Mouse (Mus musculus) neural tube, embryonic 11.5 days (tissue): ENCODE measurements around the gene Cdc26. TPM values are rescaled to one million over a fixed set of nuclear protein-coding genes. Genes with fewer than 3 reads are reported as not detected.

Experiments
- ATAC-seq: fragments of 200-750 bp; cut with Nextera tagmentation; 2 replicates; pipeline ENCODE4 v1.8.0; 2017; ENCODE audit warnings: moderate number of reproducible peaks, mild to moderate bottlenecking, moderate TSS enrichment, moderate library complexity; ENCODE audit not compliant: insufficient read depth, low FRiP score, low TSS enrichment
- DNase-seq: peaks from one replicate; pipeline ENCODE4 v3.0.0-alpha.2; 2015; ENCODE audit warnings: low spot score
- H3K27ac ChIP-seq: fragments of 300-500 bp; sonication (generic); 2 replicates; pipeline ENCODE4 v1.5.1; 2014; ENCODE audit warnings: low read depth, mild to moderate bottlenecking, low read length
- H3K27me3 ChIP-seq: fragments of 300-500 bp; sonication (generic); 2 replicates; pipeline ENCODE4 v1.6.1; 2014; ENCODE audit warnings: mild to moderate bottlenecking, low read length, mixed read lengths; ENCODE audit not compliant: control insufficient read depth, insufficient read depth
- H3K36me3 ChIP-seq: fragments of 300-500 bp; sonication (generic); 2 replicates; pipeline ENCODE4 v1.6.1; 2014; ENCODE audit warnings: mild to moderate bottlenecking, low read length, moderate library complexity, mixed read lengths; ENCODE audit not compliant: control insufficient read depth, insufficient read depth
- H3K4me1 ChIP-seq: fragments of 300-500 bp; sonication (generic); 2 replicates; pipeline ENCODE4 v1.6.1; 2014; ENCODE audit warnings: low read length, mixed read lengths; ENCODE audit not compliant: control insufficient read depth, insufficient read depth
- H3K4me2 ChIP-seq: fragments of 300-500 bp; sonication (generic); 2 replicates; pipeline ENCODE4 v1.6.1; 2014; ENCODE audit warnings: low read depth, mild to moderate bottlenecking, moderate library complexity
- H3K4me3 ChIP-seq: fragments of 300-500 bp; sonication (generic); 2 replicates; pipeline ENCODE4 v1.5.1; 2014; ENCODE audit warnings: low read depth, low read length
- H3K9ac ChIP-seq: fragments of 300-500 bp; sonication (generic); 2 replicates; pipeline ENCODE4 v1.6.1; 2014; ENCODE audit warnings: mild to moderate bottlenecking, low read length
- H3K9me3 ChIP-seq: fragments of 300-500 bp; sonication (generic); 2 replicates; pipeline ENCODE4 v1.6.1; 2016; ENCODE audit warnings: low read length; ENCODE audit not compliant: control insufficient read depth
- WGBS: fragments of 180-500 bp; shearing (Covaris S2); extraction: QIAGEN DNeasy Blood & Tissue Kit; methylation state at CpG from one replicate; pipeline ENCODE4 v1.1.7; 2014; 5-methylcytosine and 5-hydroxymethylcytosine counted together
- polyA plus RNA-seq: library from polyadenylated mRNA; unstranded; fragments of >200 nt; fragmentation: Nextera tagmentation; extraction: Ambion mirVana; gene quantifications from 2 replicates; pipeline ENCODE4 v1.2.1, GENCODE M21; 2014

Cdc26 gene
- polyA plus RNA-seq, 1 experiment from 2014 or later, result 161 TPM

GRCm38 (mm10) chr4:62362437-62362836 lies 46.0 kb downstream of the Cdc26 start:
- 100% methylated on average over 2 of the region's 2 CpGs for WGBS
- H3K4me1 ChIP-seq, result peaks cover 7% of the 10 kb centered on the region; the same call in 1 of the 2 replicates

GRCm38 (mm10) chr4:62361997-62362396 lies 46.4 kb downstream of the Cdc26 start:
- Histone ChIP-seq H3K36me3 (no peaks in the 10 kb centered on the region), H3K4me1 (peaks cover 7% of the 10 kb centered on the region; the same call in 1 of the 2 replicates), H3K4me3 (no peak overlapping the region), H3K27me3 (no peaks in the 10 kb centered on the region), H3K27ac (no peak overlapping the region), H3K9ac (peak overlapping the region; percentile 24; the same call in 1 of the 2 replicates), H3K4me2 (peak overlapping the region; percentile 60), H3K9me3 (no peaks in the 10 kb centered on the region)
- ATAC-seq, result no peak
- DNase-seq, result no peak
- WGBS, result 94% methylated on average over 1 of the region's 1 CpGs

More at GRCm38 (mm10) chr4:62362437-62362836, 46.0 kb downstream of the Cdc26 start:
- no peak overlapping the region for H3K4me3 ChIP-seq
- no peak for ATAC-seq
- H3K9ac ChIP-seq, result no peak overlapping the region
- no peak overlapping the region for H3K27ac ChIP-seq
- no peak for DNase-seq
- H3K9me3 ChIP-seq, result no peaks in the 10 kb centered on the region
- no peak overlapping the region for H3K4me2 ChIP-seq
- no peaks in the 10 kb centered on the region for H3K36me3 ChIP-seq
- no peaks in the 10 kb centered on the region for H3K27me3 ChIP-seq

DNA sequence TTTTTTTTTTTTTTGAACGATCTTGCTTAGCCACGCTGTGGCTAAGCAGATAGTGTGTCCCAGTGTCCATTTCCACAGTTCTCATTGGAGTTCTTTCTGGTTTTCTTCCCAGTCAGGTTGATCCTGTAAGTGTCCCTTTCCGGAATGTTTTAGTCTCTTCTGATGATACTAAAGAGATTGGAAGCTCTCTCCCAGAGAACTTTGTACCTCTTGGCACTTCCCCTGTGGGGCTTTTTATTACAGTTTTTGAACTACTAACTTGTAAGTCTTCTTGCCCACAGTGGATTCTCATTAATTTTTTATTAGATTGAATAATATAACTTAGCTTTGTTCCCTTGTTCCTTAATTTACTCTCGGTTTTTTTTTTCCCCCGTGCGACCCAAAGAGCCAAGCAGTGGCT lies 46.9 kb downstream of the Cdc26 start:
- 57% methylated on average over 6 of the region's 6 CpGs for WGBS
- Histone ChIP-seq H3K36me3 (no peaks in the 10 kb centered on the region), H3K27me3 (no peaks in the 10 kb centered on the region), H3K4me2 (peak overlapping the region; percentile 60), H3K4me1 (peaks cover 7% of the 10 kb centered on the region; the same call in 1 of the 2 replicates), H3K4me3 (peak overlapping the region; percentile 75), H3K27ac (no peak overlapping the region), H3K9me3 (no peaks in the 10 kb centered on the region), H3K9ac (peak overlapping the region; percentile 59)
- ATAC-seq, result no peak
- DNase-seq, result no peak

DNA sequence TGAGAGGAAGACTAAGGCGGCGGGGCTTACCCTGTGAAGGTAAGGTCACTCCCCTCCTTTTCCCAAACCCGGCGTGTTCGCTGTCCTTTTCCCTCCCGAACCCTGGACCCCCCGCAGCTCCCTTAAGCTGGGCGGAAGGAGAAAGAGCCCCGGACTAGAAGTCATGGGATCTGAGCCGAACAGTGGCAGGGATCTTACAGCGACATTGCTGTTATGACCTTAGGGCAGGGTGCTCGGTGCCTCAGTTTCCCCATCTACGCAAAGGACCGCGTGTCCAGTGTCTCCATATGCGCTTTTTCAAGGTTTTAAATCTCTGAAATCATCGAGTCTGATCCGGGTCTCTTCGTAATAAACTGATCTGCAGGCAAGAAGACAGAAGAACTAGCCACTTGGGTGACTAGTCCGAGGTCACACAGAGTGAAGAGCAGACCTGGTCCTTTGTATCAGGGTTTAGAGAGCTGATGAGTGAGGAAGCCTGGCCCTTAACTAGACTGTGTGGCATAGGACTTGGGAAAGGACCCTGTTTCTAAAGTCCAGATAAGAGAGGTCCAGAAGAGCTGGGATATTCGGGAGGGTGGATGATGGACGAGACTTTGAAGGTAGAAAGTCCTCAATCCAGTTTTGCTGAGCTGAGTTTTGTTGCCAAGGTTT lies 47.5 kb downstream of the Cdc26 start:
- ATAC-seq (peak; percentile 3), DNase-seq (no peak)
- Histone ChIP-seq H3K9ac (peak overlapping the region; percentile 59), H3K4me1 (peaks cover 7% of the 10 kb centered on the region; the same call in 1 of the 2 replicates), H3K36me3 (no peaks in the 10 kb centered on the region), H3K4me3 (peak overlapping the region; percentile 75), H3K27ac (no peak overlapping the region), H3K27me3 (no peaks in the 10 kb centered on the region), H3K9me3 (no peaks in the 10 kb centered on the region), H3K4me2 (peak overlapping the region; percentile 60)
- WGBS, result under 1% methylated on average over 19 of the region's 22 CpGs

DNA sequence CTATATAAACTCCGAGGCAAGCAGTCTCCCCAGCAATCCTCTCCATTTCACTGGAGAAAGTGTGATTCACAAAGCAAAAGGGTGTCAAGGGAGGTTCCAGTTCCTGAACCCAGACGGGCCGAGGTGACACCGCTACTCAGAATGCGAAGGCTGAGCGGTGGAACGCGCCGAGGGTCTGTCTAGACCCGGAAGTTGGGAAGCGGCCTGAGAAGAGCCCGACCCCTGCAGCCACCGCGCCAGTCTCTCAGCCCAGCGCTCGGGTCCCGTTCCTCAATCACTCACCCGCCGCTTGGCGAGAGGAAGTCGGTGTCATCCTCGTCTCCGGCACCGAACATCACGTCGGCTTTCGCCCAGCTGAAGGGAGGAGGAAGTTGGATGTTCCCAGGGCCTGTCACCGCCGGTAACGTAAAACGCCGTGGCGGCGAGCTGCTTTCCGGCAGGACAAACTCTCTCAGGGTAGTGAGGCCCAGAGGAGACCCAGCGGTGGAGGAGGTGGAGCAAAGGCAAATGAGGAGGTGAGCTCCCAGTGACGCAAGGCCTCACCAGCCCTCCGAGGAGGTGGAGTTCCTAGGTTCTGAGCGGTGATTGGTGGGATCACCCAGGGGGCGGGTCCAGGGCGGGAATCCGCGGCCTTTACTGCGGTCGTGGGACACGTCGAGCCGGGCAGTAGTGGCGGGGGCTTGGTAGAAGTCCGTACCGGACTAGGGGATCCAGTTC lies 48.2 kb downstream of the Cdc26 start, which contains the start of the genes Fkbp15 and Slc31a1:
Gene Fkbp15 (minus strand): TSS at position 461 of the 717 bp plus-strand sequence.
Gene Slc31a1 (plus strand): TSS at position 640 of the 717 bp plus-strand sequence.
- Histone ChIP-seq H3K9me3 (no peaks in the 10 kb centered on the region), H3K9ac (peak within 1 kb of the TSS; percentile 59), H3K4me3 (peak within 1 kb of the TSS; percentile 75), H3K4me2 (peak within 1 kb of the TSS; percentile 67), H3K4me1 (peaks cover 7% of the 10 kb centered on the region; the same call in 1 of the 2 replicates), H3K36me3 (no peaks in the 10 kb centered on the region), H3K27ac (0 out of 2 replicates have a peak within 1 kb of the TSS, but pooled peaks have one; percentile 4), H3K27me3 (no peaks in the 10 kb centered on the region)
- WGBS, result under 1% methylated on average over 51 of the region's 51 CpGs
- peak; percentile 100 for ATAC-seq
- peak; percentile 97 for DNase-seq

DNA sequence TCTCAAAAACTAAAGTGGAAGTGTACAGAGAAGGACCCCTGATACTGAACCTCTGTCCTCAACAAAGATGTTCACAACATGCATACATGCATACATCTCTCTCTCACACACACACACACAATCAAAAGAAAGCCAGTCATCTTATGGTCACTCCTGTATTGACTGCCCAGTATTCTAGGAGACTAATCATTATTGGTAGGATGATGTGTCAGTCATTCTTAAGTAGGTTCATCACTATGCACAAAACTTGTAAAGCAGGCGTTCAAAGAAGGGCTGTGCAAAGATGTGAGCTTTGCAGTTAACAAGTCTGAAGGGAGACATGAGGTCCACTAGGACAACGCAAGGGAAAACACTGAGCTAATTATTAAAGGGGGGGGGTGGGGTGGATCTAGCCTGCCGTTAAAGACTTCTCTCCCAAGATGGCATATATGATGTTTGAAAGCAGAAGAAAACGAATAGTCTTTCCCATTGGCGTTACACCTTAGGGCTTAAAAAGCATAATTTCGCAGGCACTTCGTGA lies 49.1 kb downstream of the Cdc26 start:
- Histone ChIP-seq H3K36me3 (no peaks in the 10 kb centered on the region), H3K4me3 (peak overlapping the region; percentile 75), H3K27me3 (no peaks in the 10 kb centered on the region), H3K9me3 (no peaks in the 10 kb centered on the region), H3K27ac (no peak overlapping the region), H3K4me1 (peaks cover 7% of the 10 kb centered on the region; the same call in 1 of the 2 replicates), H3K4me2 (peak overlapping the region; percentile 67), H3K9ac (peak overlapping the region; percentile 59)
- ATAC-seq (no peak), DNase-seq (no peak)
- 57% methylated on average over 7 of the region's 7 CpGs for WGBS

- H3K27me3 ChIP-seq, result no peaks in the 10 kb centered on the region
- DNase-seq, result no peak
- no peak overlapping the region for H3K27ac ChIP-seq
- WGBS, result 87% methylated on average over 1 of the region's 1 CpGs
- H3K36me3 ChIP-seq, result no peaks in the 10 kb centered on the region
- no peaks in the 10 kb centered on the region for H3K9me3 ChIP-seq
- no peak overlapping the region for H3K4me3 ChIP-seq
- no peak for ATAC-seq
- peaks cover 7% of the 10 kb centered on the region; the same call in 1 of the 2 replicates for H3K4me1 ChIP-seq
- no peak overlapping the region for H3K9ac ChIP-seq
- H3K4me2 ChIP-seq, result no peak overlapping the region
Observed at GRCm38 (mm10) chr4:62357631-62358148, 50.8 kb downstream of the Cdc26 start.

- Histone ChIP-seq H3K27ac (no peak overlapping the region), H3K9me3 (no peaks in the 10 kb centered on the region), H3K27me3 (no peaks in the 10 kb centered on the region), H3K4me3 (no peak overlapping the region), H3K4me1 (no peaks in the 10 kb centered on the region), H3K4me2 (no peak overlapping the region), H3K9ac (no peak overlapping the region), H3K36me3 (no peaks in the 10 kb centered on the region)
- ATAC-seq (no peak), DNase-seq (no peak)
- WGBS, result 90% methylated on average over 2 of the region's 2 CpGs
Observed at GRCm38 (mm10) chr4:62349371-62349770, 59.1 kb downstream of the Cdc26 start.
